Mouse (Mus musculus) forelimb bud, embryonic 11.5 days (tissue): Measurements from ENCODE around the gene Cdkl1.
A peak's percentile ranks its signal among the peaks of the same experiment; 100 is the strongest.

Experiments
- DNase-seq: peaks from one replicate; pipeline ENCODE4 v3.0.0-alpha.2; 2012; ENCODE audit warnings: low read depth, low spot score

Gene Cdkl1

GRCm38 (mm10) chr12:69790530-69791505, at the start of gene Cdkl1:
Gene Cdkl1, minus strand, starts transcription at chr12:69791267.
- peak; percentile 34 for DNase-seq

- no peak for DNase-seq
These were observed 47.3 kb upstream of the Cdkl1 start for GRCm38 (mm10) chr12:69838376-69838775.

- no peak for DNase-seq
These were observed 43.0 kb upstream of the Cdkl1 start for GRCm38 (mm10) chr12:69833982-69834604.

- DNase-seq, result no peak
These were observed 40.3 kb upstream of the Cdkl1 start for GRCm38 (mm10) chr12:69831239-69831910.

GRCm38 (mm10) chr12:69828214-69828613, 37.1 kb upstream of the Cdkl1 start:
- no peak for DNase-seq

- no peak for DNase-seq
These were observed 34.0 kb upstream of the Cdkl1 start for GRCm38 (mm10) chr12:69824881-69825597.

GRCm38 (mm10) chr12:69814272-69814671, 23.2 kb upstream of the Cdkl1 start:
- no peak for DNase-seq

GRCm38 (mm10) chr12:69813596-69813995, 22.5 kb upstream of the Cdkl1 start:
- no peak for DNase-seq

- no peak for DNase-seq
These were observed 21.9 kb upstream of the Cdkl1 start for GRCm38 (mm10) chr12:69812986-69813385.

- no peak for DNase-seq
These were observed 20.9 kb upstream of the Cdkl1 start for GRCm38 (mm10) chr12:69811976-69812375.

GRCm38 (mm10) chr12:69809439-69809838, 18.4 kb upstream of the Cdkl1 start:
- DNase-seq, result no peak

GRCm38 (mm10) chr12:69807399-69807985, 16.4 kb upstream of the Cdkl1 start:
- no peak for DNase-seq

GRCm38 (mm10) chr12:69805148-69805547, 14.1 kb upstream of the Cdkl1 start:
- DNase-seq, result no peak

- DNase-seq, result no peak
These were observed 13.5 kb upstream of the Cdkl1 start for GRCm38 (mm10) chr12:69804393-69805070.

- no peak for DNase-seq
These were observed 12.1 kb upstream of the Cdkl1 start for GRCm38 (mm10) chr12:69803196-69803595.

- no peak for DNase-seq
These were observed 9.5 kb upstream of the Cdkl1 start for GRCm38 (mm10) chr12:69800586-69800985.

GRCm38 (mm10) chr12:69796311-69796710, 5.2 kb upstream of the Cdkl1 start:
- DNase-seq, result no peak

- DNase-seq, result no peak
These were observed 1.1 kb downstream of the Cdkl1 start for GRCm38 (mm10) chr12:69789766-69790529.

GRCm38 (mm10) chr12:69788380-69788779, 2.7 kb downstream of the Cdkl1 start:
- no peak for DNase-seq

- no peak for DNase-seq
These were observed 5.6 kb downstream of the Cdkl1 start for GRCm38 (mm10) chr12:69785471-69785870.
